Mouse (Mus musculus): ENCODE results near the gene Srsf6.

- no peak for TF ChIP-seq CTCF (IDR thresholded peaks at IDR 0.05; ENCODE audit: control insufficient read depth, insufficient read depth, insufficient replicate concordance, low read depth, low read length)
- TF ChIP-seq POLR2A (IDR thresholded peaks at IDR 0.05; ENCODE audit: control insufficient read depth, low read depth, low read length) = no peak
Measured at GRCm38 (mm10) chr2:162943931-162944330, 12.6 kb downstream of the Srsf6 start.

Measured in testis, adult 2 months (tissue).